Comparison of ENCODE assay signal across 8 mouse cellular contexts in genomic region chr17:56474311-56474830, GRCm38 (mm10). TPM values are rescaled to one million over a fixed set of nuclear protein-coding genes. Genes with fewer than 3 reads are reported as not detected.
DNase-seq lines count a peak whose midpoint lies in the region; ATAC-seq and TF ChIP-seq lines count a peak whose summit lies in the region.

No protein-coding gene starts in this region.

- DNase-seq in kidney, postnatal 10 days, result peak; percentile 46
- no peak for DNase-seq in kidney, postnatal 14 days
- no peak for DNase-seq in hindbrain, embryonic 11.5 days (ENCODE audit: low spot score)
- DNase-seq in embryo, embryonic 11 days, result no peak
- DNase-seq in c-Kit-positive CD71-positive TER-119-positive erythroid progenitor cells, embryonic 14.5 days (ENCODE audit: low spot score), result no peak
- DNase-seq in left cerebral cortex, adult 11 months (ENCODE audit: low spot score), result no peak

- no peaks in the 10 kb centered on the region for H3K36me3 ChIP-seq in hindbrain, embryonic 11.5 days (ENCODE audit: control insufficient read depth, insufficient read depth, low read length)
- H3K36me3 ChIP-seq in midbrain, embryonic 13.5 days, result 0 out of 2 replicates have a peak, but pooled peaks cover 3% of the 10 kb centered on the region

- H3K4me1 ChIP-seq in cortical plate, adult 2 months (ENCODE audit: control insufficient read depth, insufficient read depth, low read length), result peaks cover 9% of the 10 kb centered on the region
- peaks cover 38% of the 10 kb centered on the region for H3K4me1 ChIP-seq in hindbrain, embryonic 11.5 days (replicated peaks; ENCODE audit: control insufficient read depth, insufficient read depth, low read length)
- H3K4me1 ChIP-seq in midbrain, embryonic 13.5 days (replicated peaks), result peaks cover 56% of the 10 kb centered on the region

- TF ChIP-seq POLR2A in cortical plate, adult 2 months (IDR thresholded peaks at IDR 0.05; ENCODE audit: extremely low read depth, insufficient read depth, low read length), result no peak

- peak; percentile 0; the same call in 1 of the 2 replicates for ATAC-seq in hindbrain, embryonic 11.5 days (ENCODE audit: low FRiP score)
- peak; percentile 0; the same call in 1 of the 2 replicates for ATAC-seq in midbrain, embryonic 13.5 days

- peak overlapping the region; percentile 98 for H3K27ac ChIP-seq in cortical plate, adult 2 months (ENCODE audit: insufficient read depth, low read length)
- H3K27ac ChIP-seq in hindbrain, embryonic 11.5 days (ENCODE audit: low read depth, low read length), result peak overlapping the region; percentile 94
- H3K27ac ChIP-seq in midbrain, embryonic 13.5 days, result peak overlapping the region; percentile 95

- H3K27me3 ChIP-seq in hindbrain, embryonic 11.5 days (ENCODE audit: control insufficient read depth, insufficient read depth, low read length), result peaks cover 5% of the 10 kb centered on the region
- peaks cover 12% of the 10 kb centered on the region for H3K27me3 ChIP-seq in midbrain, embryonic 13.5 days

- peak overlapping the region; percentile 87 for H3K9ac ChIP-seq in hindbrain, embryonic 11.5 days (ENCODE audit: low read depth, low read length)
- H3K9ac ChIP-seq in midbrain, embryonic 13.5 days (replicated peaks), result peak overlapping the region; percentile 95

- H3K4me2 ChIP-seq in hindbrain, embryonic 11.5 days (replicated peaks; ENCODE audit: low read depth, low read length), result peak overlapping the region; percentile 96
- peak overlapping the region; percentile 98 for H3K4me2 ChIP-seq in midbrain, embryonic 13.5 days (replicated peaks)

- WGBS in hindbrain, embryonic 11.5 days, result 3% methylated on average over 25 of the region's 32 CpGs
- 4% methylated on average over 31 of the region's 32 CpGs for WGBS in midbrain, embryonic 13.5 days

- no peaks in the 10 kb centered on the region for H3K9me3 ChIP-seq in hindbrain, embryonic 11.5 days (ENCODE audit: control insufficient read depth, low read length)
- no peaks in the 10 kb centered on the region for H3K9me3 ChIP-seq in midbrain, embryonic 13.5 days

- no peak for TF ChIP-seq CTCF in cortical plate, adult 2 months (IDR thresholded peaks at IDR 0.05; ENCODE audit: extremely low read depth, insufficient read depth, low read length)

- H3K4me3 ChIP-seq in cortical plate, adult 2 months (ENCODE audit: insufficient read depth, low read length), result peak overlapping the region; percentile 65
- peak overlapping the region; percentile 84 for H3K4me3 ChIP-seq in hindbrain, embryonic 11.5 days (ENCODE audit: low read depth, low read length)
- H3K4me3 ChIP-seq in midbrain, embryonic 13.5 days (replicated peaks), result peak overlapping the region; percentile 92

RNA-seq across cellular contexts. Expression of gene Ptprs, which starts 1.9 kb away (rescaled TPM):
- 688 and 773 TPM in 2 replicates for polyA plus RNA-seq in cortical plate, adult 2 months (2012; rRNA removed)
- 142 and 156 TPM in 2 replicates for polyA plus RNA-seq in hindbrain, embryonic 11.5 days (2014; fragmentation: Nextera tagmentation; extraction: Ambion mirVana)
- 278 and 317 TPM in 2 replicates for polyA plus RNA-seq in midbrain, embryonic 13.5 days (2015; fragmentation: Nextera tagmentation; extraction: Ambion mirVana)

RNA-seq across cellular contexts. Expression of gene Znrf4, which starts 37.9 kb away (rescaled TPM):
- not detected in 2 replicates for polyA plus RNA-seq in cortical plate, adult 2 months (2012; rRNA removed)
- not detected in 2 replicates for polyA plus RNA-seq in hindbrain, embryonic 11.5 days (2014; fragmentation: Nextera tagmentation; extraction: Ambion mirVana)
- polyA plus RNA-seq in midbrain, embryonic 13.5 days (2015; fragmentation: Nextera tagmentation; extraction: Ambion mirVana), result 0.17 TPM in 1 of 2 replicates, not detected in the other
